Mouse (Mus musculus) megakaryocyte, embryonic 14.5 days (primary cell): ENCODE measurements around the gene Acta1. TPM values are rescaled to one million over a fixed set of nuclear protein-coding genes. Genes with fewer than 3 reads are reported as not detected.

Experiments
- H3K27me3 ChIP-seq: replicated peaks from 2 replicates; pipeline ENCODE3; 2012; ENCODE audit warnings: inconsistent platforms
- H3K36me3 ChIP-seq: replicated peaks from 2 replicates; pipeline ENCODE3; 2012; ENCODE audit warnings: low read length, inconsistent platforms, mixed read lengths
- H3K4me1 ChIP-seq: 2 replicates; pipeline ENCODE4 v1.6.1; 2012; ENCODE audit warnings: inconsistent platforms
- H3K4me3 ChIP-seq: replicated peaks from 2 replicates; pipeline ENCODE3; 2012; ENCODE audit warnings: moderate library complexity, mild to moderate bottlenecking, inconsistent platforms
- H3K9me3 ChIP-seq: 2 replicates; pipeline ENCODE4 v1.6.1; 2012; ENCODE audit warnings: inconsistent platforms
- FLI1 ChIP-seq: IDR thresholded peaks from 2 replicates; pipeline ENCODE4 v1.6.1; 2012; ENCODE audit warnings: low read length, inconsistent platforms, mixed read lengths
- GATA1 ChIP-seq: IDR thresholded peaks from 3 replicates; pipeline ENCODE4 v1.6.1; 2012; ENCODE audit warnings: mixed read lengths, low read length, inconsistent platforms, borderline replicate concordance
- polyA plus RNA-seq: library from polyadenylated mRNA; stranded (reverse); fragments of >175 nt; gene quantifications from 2 replicates; pipeline ENCODE4 v1.2.3, GENCODE M21; 2012; ENCODE audit warnings: low replicate concordance; ENCODE audit not compliant: insufficient read depth

Acta1 gene
- polyA plus RNA-seq, 1 experiment, result 0.45 TPM

DNA sequence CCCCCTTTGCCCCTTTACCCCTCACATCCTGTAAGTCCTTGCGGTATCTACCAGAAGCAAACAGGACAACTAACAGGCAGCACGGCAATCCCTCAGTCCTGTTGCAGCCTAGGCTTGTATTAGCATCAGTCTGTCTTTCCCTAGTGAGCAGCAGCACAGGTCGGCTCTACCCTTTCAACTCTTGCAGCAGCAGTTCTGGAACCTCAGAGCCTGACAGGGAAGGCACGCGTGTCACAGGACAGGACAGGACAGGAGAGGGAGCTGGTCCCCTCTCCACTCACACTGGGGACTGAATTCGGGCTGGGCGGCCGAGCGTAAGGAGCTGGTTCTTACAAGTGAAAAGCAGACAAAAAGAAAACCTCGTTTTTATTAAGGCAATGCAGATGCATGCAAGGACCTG is 2.2 kb upstream of the Acta1 start:
- TF ChIP-seq FLI1, result no peak
- no peak for TF ChIP-seq GATA1
- Histone ChIP-seq H3K4me1 (peaks cover 13% of the 10 kb centered on the region), H3K27me3 (peaks cover 52% of the 10 kb centered on the region), H3K4me3 (no peak overlapping the region), H3K36me3 (peaks cover 27% of the 10 kb centered on the region), H3K9me3 (peaks cover 11% of the 10 kb centered on the region; the same call in 1 of the 2 replicates)

DNA sequence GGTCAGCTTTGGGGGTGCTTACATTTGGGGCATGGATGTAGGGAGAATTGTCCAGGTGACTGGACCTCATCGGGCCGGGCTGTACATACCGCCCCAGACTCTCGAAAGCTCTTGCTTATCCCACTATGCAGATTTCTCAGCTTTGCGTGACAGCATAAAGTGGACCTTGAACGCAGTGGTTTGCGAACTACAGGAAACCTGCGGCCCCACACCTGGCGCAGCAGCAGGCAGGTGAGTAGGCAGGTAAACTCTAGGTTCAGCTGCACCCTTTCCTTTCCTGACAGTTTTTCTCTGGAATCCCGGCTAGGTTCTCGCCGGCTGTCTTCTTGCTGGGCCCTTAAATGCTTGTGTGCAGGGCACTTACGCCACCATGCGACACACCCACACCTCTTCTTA is 1.8 kb upstream of the Acta1 start:
- peaks cover 17% of the 10 kb centered on the region for H3K4me1 ChIP-seq
- H3K36me3 ChIP-seq, result peaks cover 23% of the 10 kb centered on the region
- no peak overlapping the region for H3K4me3 ChIP-seq
- no peak for TF ChIP-seq FLI1
- no peak for TF ChIP-seq GATA1
- H3K9me3 ChIP-seq, result peaks cover 12% of the 10 kb centered on the region; the same call in 1 of the 2 replicates
- H3K27me3 ChIP-seq, result peaks cover 56% of the 10 kb centered on the region

DNA sequence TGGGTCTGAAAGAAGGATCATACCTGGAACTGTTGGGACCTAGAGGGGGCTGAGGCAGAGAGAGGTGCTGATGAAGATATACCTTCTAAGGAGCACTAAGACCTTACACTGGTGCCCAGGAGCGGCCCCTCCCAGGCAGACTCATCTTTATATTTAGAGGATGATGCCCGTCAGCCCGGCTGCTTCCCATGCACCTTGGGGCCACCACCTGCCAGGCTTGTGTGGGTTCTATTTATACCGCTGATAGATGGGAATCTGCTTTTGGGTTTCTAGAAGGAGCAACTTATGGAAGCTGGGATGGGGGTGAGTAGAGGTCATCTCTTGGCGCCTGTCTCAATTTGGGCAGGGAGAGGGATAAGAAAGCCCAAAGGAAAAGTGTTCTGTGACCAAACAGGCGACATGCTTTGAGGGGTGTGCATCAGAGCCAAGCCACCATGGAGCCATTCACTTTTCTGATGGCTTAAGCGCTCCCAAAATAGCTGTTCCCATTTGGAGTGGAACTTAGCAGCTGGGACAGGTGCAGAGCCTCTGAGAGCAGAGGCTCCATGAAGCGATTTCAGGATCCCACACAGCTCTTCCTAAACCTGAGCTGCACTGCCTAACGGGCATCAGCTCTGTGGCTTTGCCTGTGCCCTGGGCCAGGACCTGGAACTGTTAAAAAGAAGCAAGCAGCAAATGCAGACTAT is 1.3 kb upstream of the Acta1 start:
- Histone ChIP-seq H3K36me3 (peaks cover 20% of the 10 kb centered on the region), H3K9me3 (peaks cover 12% of the 10 kb centered on the region; the same call in 1 of the 2 replicates), H3K4me1 (peaks cover 17% of the 10 kb centered on the region), H3K27me3 (peaks cover 61% of the 10 kb centered on the region), H3K4me3 (no peak overlapping the region)
- TF ChIP-seq FLI1 (no peak), GATA1 (no peak)

DNA sequence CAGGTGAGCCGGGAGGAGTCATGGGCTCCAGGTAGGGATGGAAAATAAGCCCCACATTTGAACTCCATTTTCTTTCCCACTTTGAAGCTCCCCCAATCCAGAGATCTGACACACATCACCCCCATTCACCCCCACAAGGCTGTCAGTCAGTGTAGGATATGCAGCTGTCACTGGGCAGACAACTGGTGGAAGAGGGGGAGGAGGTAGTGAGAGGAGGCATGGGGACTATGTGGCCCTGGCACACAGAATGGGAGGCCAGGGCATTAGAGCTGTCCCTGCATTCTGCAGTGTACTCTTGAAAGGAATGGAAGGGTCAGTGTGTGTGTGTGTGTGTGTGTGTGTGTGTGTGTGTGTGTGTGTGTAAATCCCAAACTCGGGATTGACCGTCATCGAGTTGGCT is 679 bp upstream of the Acta1 start:
- Histone ChIP-seq H3K36me3 (peaks cover 14% of the 10 kb centered on the region), H3K4me3 (no peak overlapping the region), H3K4me1 (peaks cover 17% of the 10 kb centered on the region), H3K27me3 (peaks cover 67% of the 10 kb centered on the region), H3K9me3 (peaks cover 12% of the 10 kb centered on the region; the same call in 1 of the 2 replicates)
- TF ChIP-seq GATA1 (no peak), FLI1 (no peak)

DNA sequence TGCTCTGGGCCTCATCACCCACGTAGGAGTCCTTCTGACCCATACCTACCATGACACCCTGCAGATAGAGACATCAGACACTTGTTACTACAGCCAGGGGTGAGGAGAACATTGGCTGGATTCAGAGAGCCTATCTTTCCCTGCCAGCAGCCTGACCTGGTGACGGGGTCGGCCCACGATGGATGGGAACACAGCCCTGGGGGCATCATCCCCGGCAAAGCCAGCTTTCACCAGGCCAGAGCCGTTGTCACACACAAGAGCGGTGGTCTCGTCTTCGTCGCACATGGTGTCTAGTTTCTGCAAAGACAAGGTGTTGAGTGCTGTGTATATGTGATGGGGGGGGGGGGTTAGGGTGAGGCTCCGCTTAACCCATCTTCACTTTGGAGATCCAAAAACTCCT is 1.1 kb downstream of the Acta1 start:
- no peak overlapping the region for H3K4me3 ChIP-seq
- peaks cover 82% of the 10 kb centered on the region for H3K27me3 ChIP-seq
- peaks cover 17% of the 10 kb centered on the region for H3K4me1 ChIP-seq
- H3K9me3 ChIP-seq, result peaks cover 12% of the 10 kb centered on the region; the same call in 1 of the 2 replicates
- no peaks in the 10 kb centered on the region for H3K36me3 ChIP-seq
- TF ChIP-seq FLI1, result no peak
- TF ChIP-seq GATA1, result no peak

DNA sequence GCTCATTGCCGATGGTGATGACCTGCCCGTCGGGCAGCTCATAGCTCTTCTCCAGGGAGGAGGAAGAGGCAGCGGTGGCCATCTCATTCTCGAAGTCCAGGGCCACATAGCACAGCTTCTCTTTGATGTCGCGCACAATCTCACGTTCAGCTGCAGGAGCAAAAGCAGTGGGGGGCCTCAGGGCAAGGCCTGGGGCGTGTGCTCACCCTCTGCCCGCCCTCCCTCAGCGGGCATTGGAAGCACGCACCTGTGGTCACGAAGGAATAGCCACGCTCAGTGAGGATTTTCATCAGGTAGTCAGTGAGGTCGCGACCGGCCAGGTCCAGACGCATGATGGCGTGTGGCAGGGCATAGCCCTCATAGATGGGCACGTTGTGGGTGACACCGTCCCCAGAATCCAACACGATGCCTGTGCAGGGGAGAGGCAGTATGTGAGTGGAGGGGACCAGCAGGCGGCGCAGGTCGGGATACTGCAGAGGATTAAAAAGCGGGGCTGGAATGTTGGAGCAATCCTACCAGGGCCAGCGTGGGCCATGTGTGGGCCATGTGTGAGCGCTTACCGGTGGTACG is 1.9 kb downstream of the Acta1 start:
- no peaks in the 10 kb centered on the region for H3K36me3 ChIP-seq
- peaks cover 85% of the 10 kb centered on the region for H3K27me3 ChIP-seq
- H3K4me1 ChIP-seq, result peaks cover 17% of the 10 kb centered on the region
- peaks cover 12% of the 10 kb centered on the region; the same call in 1 of the 2 replicates for H3K9me3 ChIP-seq
- no peak for TF ChIP-seq GATA1
- no peak for TF ChIP-seq FLI1
- no peak overlapping the region for H3K4me3 ChIP-seq

DNA sequence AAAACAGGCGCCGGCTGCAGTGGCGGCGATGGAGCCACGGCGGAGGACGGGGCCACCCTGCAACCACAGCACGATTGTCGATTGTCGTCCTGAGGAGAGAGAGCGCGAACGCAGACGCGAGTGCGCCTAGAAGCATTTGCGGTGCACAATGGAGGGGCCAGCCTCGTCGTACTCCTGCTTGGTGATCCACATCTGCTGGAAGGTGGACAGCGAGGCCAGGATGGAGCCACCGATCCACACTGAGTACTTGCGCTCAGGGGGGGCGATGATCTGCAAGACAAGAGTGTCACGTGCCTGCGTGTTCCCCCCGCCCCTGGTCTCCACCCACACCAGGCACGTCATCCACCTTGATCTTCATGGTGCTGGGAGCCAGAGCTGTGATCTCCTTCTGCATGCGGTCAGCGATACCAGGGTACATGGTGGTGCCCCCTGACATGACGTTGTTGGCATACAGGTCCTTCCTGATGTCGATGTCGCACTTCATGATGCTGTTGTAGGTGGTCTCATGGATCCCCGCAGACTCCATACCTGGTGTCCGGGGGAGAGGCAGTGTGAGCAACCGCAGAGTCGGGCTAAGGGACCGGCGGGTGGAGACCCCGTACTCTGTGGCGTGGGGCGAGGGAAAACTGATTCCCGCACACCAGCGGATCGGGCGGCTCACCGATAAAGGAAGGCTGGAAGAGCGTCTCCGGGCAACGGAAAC is 2.5 kb downstream of the Acta1 start:
- Histone ChIP-seq H3K27me3 (peaks cover 88% of the 10 kb centered on the region), H3K36me3 (no peaks in the 10 kb centered on the region), H3K9me3 (peaks cover 15% of the 10 kb centered on the region; the same call in 1 of the 2 replicates), H3K4me3 (peak overlapping the region; percentile 81), H3K4me1 (peaks cover 17% of the 10 kb centered on the region)
- TF ChIP-seq GATA1 (no peak), FLI1 (no peak)

DNA sequence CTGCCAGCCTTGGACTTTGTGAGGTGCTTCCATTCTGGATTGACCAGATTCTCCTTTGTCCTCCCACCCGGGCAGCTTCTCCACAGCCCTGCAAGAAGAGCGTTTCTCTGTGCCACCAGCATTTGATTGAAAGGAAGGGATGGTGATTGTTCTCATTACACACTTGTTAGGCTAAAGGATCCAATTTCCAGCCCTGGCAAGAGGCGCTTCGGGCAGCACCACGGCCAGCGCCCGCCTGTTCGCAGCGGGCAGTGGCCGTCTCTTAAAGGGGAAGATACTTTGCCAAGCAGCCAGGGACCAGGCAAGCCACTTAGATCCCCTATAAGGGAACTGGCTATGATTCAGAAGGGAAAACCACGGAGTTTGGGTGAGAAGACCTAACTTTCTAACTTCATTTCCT is 3.3 kb downstream of the Acta1 start:
- peaks cover 90% of the 10 kb centered on the region for H3K27me3 ChIP-seq

DNA sequence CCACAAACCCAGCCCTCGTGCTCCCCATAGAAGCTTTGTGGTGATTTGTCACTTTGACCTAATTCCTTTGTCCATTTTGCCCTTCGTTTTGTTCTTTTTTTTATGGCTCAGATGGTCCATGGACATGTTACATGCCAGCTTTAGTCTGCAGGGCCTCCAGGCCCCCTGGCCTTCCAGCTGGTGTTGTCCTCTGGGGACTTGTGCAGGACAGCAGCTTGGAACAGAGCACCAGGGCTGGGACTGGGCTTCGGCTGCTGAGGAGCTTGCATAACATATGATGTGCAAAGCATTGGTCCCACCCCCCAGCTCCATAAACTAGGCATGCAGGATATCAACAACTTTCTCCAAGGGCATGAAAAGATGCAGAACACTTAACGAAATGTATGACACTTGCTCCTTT is 4.8 kb downstream of the Acta1 start:
- H3K9me3 ChIP-seq, result peaks cover 15% of the 10 kb centered on the region; the same call in 1 of the 2 replicates
- H3K4me3 ChIP-seq, result no peak overlapping the region
- TF ChIP-seq GATA1 (no peak), FLI1 (no peak)
- H3K36me3 ChIP-seq, result no peaks in the 10 kb centered on the region
- H3K27me3 ChIP-seq, result peaks cover 89% of the 10 kb centered on the region
- H3K4me1 ChIP-seq, result peaks cover 22% of the 10 kb centered on the region

More for the DNA sequence above, 3.3 kb downstream of the Acta1 start:
- TF ChIP-seq FLI1, result no peak
- TF ChIP-seq GATA1, result no peak
- Histone ChIP-seq H3K9me3 (peaks cover 15% of the 10 kb centered on the region; the same call in 1 of the 2 replicates), H3K4me3 (no peak overlapping the region), H3K4me1 (peaks cover 17% of the 10 kb centered on the region), H3K36me3 (no peaks in the 10 kb centered on the region)
